Mouse (Mus musculus): ENCODE measurements around the gene Gm10644.
A peak's percentile ranks its signal among the peaks of the same experiment; 100 is the strongest.

Gm10644 gene

GRCm38 (mm10) chr8:83895894-83896293 is 59.1 kb downstream of the Gm10644 start:
- peak; percentile 45 for DNase-seq

GRCm38 (mm10) chr8:83893915-83894314 is 61.1 kb downstream of the Gm10644 start:
- DNase-seq = peak; percentile 86

GRCm38 (mm10) chr8:83892061-83892460 is 62.9 kb downstream of the Gm10644 start:
- DNase-seq = no peak

- DNase-seq = no peak
These were observed 66.6 kb downstream of the Gm10644 start for GRCm38 (mm10) chr8:83888409-83888808.

Data from cerebellum, adult 11 months (tissue).